Mouse (Mus musculus): ENCODE measurements around the gene Arhgef38. TPM values are rescaled to one million over a fixed set of nuclear protein-coding genes. Genes with fewer than 3 reads are reported as not detected.

The Arhgef38 gene
- not detected in 3 replicates for total RNA-seq (2017)

GRCm38 (mm10) chr3:133234821-133235295 lies at the start of gene Arhgef38:
Gene Arhgef38, minus strand, starts transcription at chr3:133234949.
- no peak for ATAC-seq (replicated peaks; ENCODE audit: insufficient number of reproducible peaks, low FRiP score, low TSS enrichment, poor library complexity, severe bottlenecking)

- no peak for ATAC-seq (replicated peaks; ENCODE audit: insufficient number of reproducible peaks, low FRiP score, low TSS enrichment, poor library complexity, severe bottlenecking)
These were observed 37.1 kb upstream of the Arhgef38 start for GRCm38 (mm10) chr3:133271887-133272286.

GRCm38 (mm10) chr3:133258860-133259259 lies 24.1 kb upstream of the Arhgef38 start:
- no peak for ATAC-seq (replicated peaks; ENCODE audit: insufficient number of reproducible peaks, low FRiP score, low TSS enrichment, poor library complexity, severe bottlenecking)

GRCm38 (mm10) chr3:133255842-133256241 lies 21.1 kb upstream of the Arhgef38 start:
- no peak for ATAC-seq (replicated peaks; ENCODE audit: insufficient number of reproducible peaks, low FRiP score, low TSS enrichment, poor library complexity, severe bottlenecking)

GRCm38 (mm10) chr3:133244027-133244426 lies 9.3 kb upstream of the Arhgef38 start:
- ATAC-seq (replicated peaks; ENCODE audit: insufficient number of reproducible peaks, low FRiP score, low TSS enrichment, poor library complexity, severe bottlenecking): no peak

GRCm38 (mm10) chr3:133241916-133242315 lies 7.2 kb upstream of the Arhgef38 start:
- no peak for ATAC-seq (replicated peaks; ENCODE audit: insufficient number of reproducible peaks, low FRiP score, low TSS enrichment, poor library complexity, severe bottlenecking)

- ATAC-seq (replicated peaks; ENCODE audit: insufficient number of reproducible peaks, low FRiP score, low TSS enrichment, poor library complexity, severe bottlenecking): no peak
These were observed 756 bp downstream of the Arhgef38 start for GRCm38 (mm10) chr3:133233993-133234392.

GRCm38 (mm10) chr3:133230427-133230826 lies 4.3 kb downstream of the Arhgef38 start:
- no peak for ATAC-seq (replicated peaks; ENCODE audit: insufficient number of reproducible peaks, low FRiP score, low TSS enrichment, poor library complexity, severe bottlenecking)

- ATAC-seq (replicated peaks; ENCODE audit: insufficient number of reproducible peaks, low FRiP score, low TSS enrichment, poor library complexity, severe bottlenecking): no peak
These were observed 5.2 kb downstream of the Arhgef38 start for GRCm38 (mm10) chr3:133229594-133229993.

- ATAC-seq (replicated peaks; ENCODE audit: insufficient number of reproducible peaks, low FRiP score, low TSS enrichment, poor library complexity, severe bottlenecking): no peak
These were observed 7.3 kb downstream of the Arhgef38 start for GRCm38 (mm10) chr3:133227258-133228012.

- no peak for ATAC-seq (replicated peaks; ENCODE audit: insufficient number of reproducible peaks, low FRiP score, low TSS enrichment, poor library complexity, severe bottlenecking)
These were observed 16.2 kb downstream of the Arhgef38 start for GRCm38 (mm10) chr3:133218501-133218900.

GRCm38 (mm10) chr3:133215198-133215819 lies 19.4 kb downstream of the Arhgef38 start:
- ATAC-seq (replicated peaks; ENCODE audit: insufficient number of reproducible peaks, low FRiP score, low TSS enrichment, poor library complexity, severe bottlenecking): no peak; the same call in 1 of the 2 replicates

GRCm38 (mm10) chr3:133213434-133214114 lies 21.2 kb downstream of the Arhgef38 start:
- no peak for ATAC-seq (replicated peaks; ENCODE audit: insufficient number of reproducible peaks, low FRiP score, low TSS enrichment, poor library complexity, severe bottlenecking)

- no peak for ATAC-seq (replicated peaks; ENCODE audit: insufficient number of reproducible peaks, low FRiP score, low TSS enrichment, poor library complexity, severe bottlenecking)
These were observed 23.4 kb downstream of the Arhgef38 start for GRCm38 (mm10) chr3:133211324-133211723.

GRCm38 (mm10) chr3:133203713-133204112 lies 31.0 kb downstream of the Arhgef38 start:
- ATAC-seq (replicated peaks; ENCODE audit: insufficient number of reproducible peaks, low FRiP score, low TSS enrichment, poor library complexity, severe bottlenecking): no peak

- ATAC-seq (replicated peaks; ENCODE audit: insufficient number of reproducible peaks, low FRiP score, low TSS enrichment, poor library complexity, severe bottlenecking): no peak
These were observed 32.6 kb downstream of the Arhgef38 start for GRCm38 (mm10) chr3:133202171-133202570.

- ATAC-seq (replicated peaks; ENCODE audit: insufficient number of reproducible peaks, low FRiP score, low TSS enrichment, poor library complexity, severe bottlenecking): no peak
These were observed 45.8 kb downstream of the Arhgef38 start for GRCm38 (mm10) chr3:133188930-133189329.

GRCm38 (mm10) chr3:133187524-133187923 lies 47.2 kb downstream of the Arhgef38 start:
- ATAC-seq (replicated peaks; ENCODE audit: insufficient number of reproducible peaks, low FRiP score, low TSS enrichment, poor library complexity, severe bottlenecking): no peak

- no peak for ATAC-seq (replicated peaks; ENCODE audit: insufficient number of reproducible peaks, low FRiP score, low TSS enrichment, poor library complexity, severe bottlenecking)
These were observed 58.6 kb downstream of the Arhgef38 start for GRCm38 (mm10) chr3:133176033-133176750.

Data from monocyte, adult 5-6 weeks (primary cell).